Mouse (Mus musculus) midbrain, postnatal 0 days (tissue): Measurements from ENCODE around the gene Arhgap9. TPM values are rescaled to one million over a fixed set of nuclear protein-coding genes. Genes with fewer than 3 reads are reported as not detected.

ENCODE experiments used
- ATAC-seq: fragments of 200-750 bp; cut with Nextera tagmentation; 2 replicates; pipeline ENCODE4 v1.8.0; 2017; ENCODE audit warnings: moderate number of reproducible peaks, mild to moderate bottlenecking, moderate TSS enrichment, moderate library complexity; ENCODE audit not compliant: low FRiP score
- DNase-seq: peaks from one replicate; pipeline ENCODE4 v3.0.0-alpha.2; 2015; ENCODE audit warnings: low spot score
- H3K27ac ChIP-seq: fragments of 300-500 bp; sonication (generic); 2 replicates; pipeline ENCODE4 v1.5.1; 2014; ENCODE audit warnings: low read depth, mild to moderate bottlenecking, low read length, mixed read lengths
- H3K27me3 ChIP-seq: fragments of 300-500 bp; sonication (generic); 2 replicates; pipeline ENCODE4 v1.6.1; 2014; ENCODE audit warnings: low read length, control low read depth, mixed read lengths; ENCODE audit not compliant: insufficient read depth
- H3K36me3 ChIP-seq: fragments of 300-500 bp; sonication (generic); 2 replicates; pipeline ENCODE4 v1.6.1; 2014; ENCODE audit warnings: low read length, control low read depth, mixed read lengths; ENCODE audit not compliant: insufficient read depth
- H3K4me1 ChIP-seq: fragments of 300-500 bp; sonication (generic); 2 replicates; pipeline ENCODE4 v1.6.1; 2014; ENCODE audit warnings: mild to moderate bottlenecking, control low read depth, antibody characterized with exemption, low read length, mixed read lengths; ENCODE audit not compliant: insufficient read depth
- H3K4me2 ChIP-seq: fragments of 300-500 bp; sonication (generic); 2 replicates; pipeline ENCODE4 v1.6.1; 2014; ENCODE audit warnings: low read depth, mild to moderate bottlenecking, low read length, mixed read lengths; ENCODE audit not compliant: poor library complexity, severe bottlenecking
- H3K4me3 ChIP-seq: fragments of 300-500 bp; sonication (generic); 2 replicates; pipeline ENCODE4 v1.5.1; 2014; ENCODE audit warnings: low read depth, mild to moderate bottlenecking, low read length, moderate library complexity
- H3K9ac ChIP-seq: fragments of 300-500 bp; sonication (generic); replicated peaks from 2 replicates; pipeline ENCODE4 v1.6.1; 2014; ENCODE audit warnings: mild to moderate bottlenecking, low read length, moderate library complexity, mixed read lengths; ENCODE audit not compliant: poor library complexity, severe bottlenecking
- H3K9me3 ChIP-seq: fragments of 300-500 bp; sonication (generic); 2 replicates; pipeline ENCODE4 v1.6.1; 2016; ENCODE audit warnings: low read length, control low read depth
- CTCF ChIP-seq: IDR thresholded peaks from 2 replicates; pipeline ENCODE4 v1.5.1; 2016; ENCODE audit warnings: antibody characterized with exemption, mild to moderate bottlenecking
- WGBS: fragments of 180-500 bp; shearing (Covaris S2); extraction: QIAGEN DNeasy Blood & Tissue Kit; methylation state at CpG from one replicate; pipeline ENCODE4 v1.1.7; 2014; 5-methylcytosine and 5-hydroxymethylcytosine counted together
- polyA plus RNA-seq: library from polyadenylated mRNA; unstranded; fragments of >200 nt; fragmentation: Nextera tagmentation; extraction: Ambion mirVana; gene quantifications from 2 replicates; pipeline ENCODE4 v1.2.1, GENCODE M21; 2015
- total RNA-seq: library from RNA; depleted of rRNA; stranded (reverse); fragments of >200 nt; gene quantifications from 2 replicates; pipeline ENCODE4 v1.2.3, GENCODE M21; 2014

Gene Arhgap9
- total and polyA plus RNA-seq, 2 experiments from 2014 or later, result 1.0 to 1.2 TPM

- DNase-seq (no peak), ATAC-seq (no peak)
- no peaks in the 10 kb centered on the region for H3K9me3 ChIP-seq
- no peaks in the 10 kb centered on the region for H3K4me1 ChIP-seq
- H3K36me3 ChIP-seq, result no peaks in the 10 kb centered on the region
- no peak overlapping the region for H3K4me2 ChIP-seq
- no peak overlapping the region for H3K27ac ChIP-seq
- H3K27me3 ChIP-seq, result no peaks in the 10 kb centered on the region
- no peak overlapping the region for H3K4me3 ChIP-seq
- WGBS, result 70% methylated on average over 2 of the region's 2 CpGs
- TF ChIP-seq CTCF, result no peak
- no peak overlapping the region for H3K9ac ChIP-seq
These were observed 4.5 kb upstream of the Arhgap9 start for GRCm38 (mm10) chr10:127317277-127317676.

GRCm38 (mm10) chr10:127318009-127318408 is 3.8 kb upstream of the Arhgap9 start:
- H3K9ac ChIP-seq, result no peak overlapping the region
- no peaks in the 10 kb centered on the region for H3K27me3 ChIP-seq
- no peak overlapping the region for H3K4me3 ChIP-seq
- H3K4me2 ChIP-seq, result no peak overlapping the region
- no peaks in the 10 kb centered on the region for H3K36me3 ChIP-seq
- ATAC-seq (no peak), DNase-seq (no peak)
- H3K4me1 ChIP-seq, result no peaks in the 10 kb centered on the region
- TF ChIP-seq CTCF, result no peak
- H3K27ac ChIP-seq, result no peak overlapping the region
- H3K9me3 ChIP-seq, result no peaks in the 10 kb centered on the region
- 43% methylated on average over 4 of the region's 4 CpGs for WGBS

- no peak for TF ChIP-seq CTCF
- peaks cover 15% of the 10 kb centered on the region for H3K27me3 ChIP-seq
- H3K9me3 ChIP-seq, result no peaks in the 10 kb centered on the region
- no peaks in the 10 kb centered on the region for H3K36me3 ChIP-seq
- WGBS, result 79% methylated on average over 7 of the region's 7 CpGs
- ATAC-seq (no peak), DNase-seq (no peak)
- no peak overlapping the region for H3K4me3 ChIP-seq
- no peak overlapping the region for H3K27ac ChIP-seq
- no peak overlapping the region for H3K4me2 ChIP-seq
- H3K9ac ChIP-seq, result no peak overlapping the region
- H3K4me1 ChIP-seq, result no peaks in the 10 kb centered on the region
These were observed 1.8 kb upstream of the Arhgap9 start for GRCm38 (mm10) chr10:127319969-127320368.

- Histone ChIP-seq H3K9me3 (no peaks in the 10 kb centered on the region), H3K27me3 (peaks cover 35% of the 10 kb centered on the region), H3K27ac (no peak overlapping the region), H3K36me3 (no peaks in the 10 kb centered on the region), H3K4me1 (peaks cover 3% of the 10 kb centered on the region; the same call in 1 of the 2 replicates), H3K9ac (no peak overlapping the region), H3K4me3 (no peak overlapping the region), H3K4me2 (no peak overlapping the region)
- no peak for ATAC-seq
- DNase-seq, result no peak
- no peak for TF ChIP-seq CTCF
- WGBS, result 80% methylated on average over 13 of the region's 13 CpGs
These were observed 414 bp downstream of the Arhgap9 start for GRCm38 (mm10) chr10:127322178-127322577.

- Histone ChIP-seq H3K9me3 (no peaks in the 10 kb centered on the region), H3K4me1 (peaks cover 3% of the 10 kb centered on the region; the same call in 1 of the 2 replicates), H3K9ac (no peak overlapping the region), H3K4me2 (no peak overlapping the region), H3K27ac (no peak overlapping the region), H3K27me3 (peaks cover 40% of the 10 kb centered on the region), H3K36me3 (no peaks in the 10 kb centered on the region), H3K4me3 (no peak overlapping the region)
- WGBS, result 82% methylated on average over 4 of the region's 4 CpGs
- DNase-seq (no peak), ATAC-seq (no peak)
- TF ChIP-seq CTCF, result no peak
These were observed 905 bp downstream of the Arhgap9 start for GRCm38 (mm10) chr10:127322669-127323068.

- DNase-seq (no peak), ATAC-seq (no peak)
- WGBS, result 81% methylated on average over 17 of the region's 17 CpGs
- no peaks in the 10 kb centered on the region for H3K36me3 ChIP-seq
- no peak for TF ChIP-seq CTCF
- no peaks in the 10 kb centered on the region for H3K9me3 ChIP-seq
- no peak overlapping the region for H3K4me2 ChIP-seq
- peaks cover 44% of the 10 kb centered on the region for H3K27me3 ChIP-seq
- no peak overlapping the region for H3K9ac ChIP-seq
- no peak overlapping the region for H3K27ac ChIP-seq
- no peak overlapping the region for H3K4me3 ChIP-seq
- peaks cover 3% of the 10 kb centered on the region; the same call in 1 of the 2 replicates for H3K4me1 ChIP-seq
These were observed 1.5 kb downstream of the Arhgap9 start for GRCm38 (mm10) chr10:127323131-127323855.
